Mouse (Mus musculus): ENCODE data around the gene Rasgrp2. TPM values are rescaled to one million over a fixed set of nuclear protein-coding genes. Genes with fewer than 3 reads are reported as not detected.
A peak's percentile ranks its signal among the peaks of the same experiment; 100 is the strongest.

Gene Rasgrp2
- polyA plus RNA-seq, 1 experiment from 2014 or later: 21.5 TPM

- 25% methylated on average over 6 of the region's 6 CpGs for WGBS
These were observed 52.9 kb downstream of the Rasgrp2 start for GRCm38 (mm10) chr19:6452030-6452494.

DNA sequence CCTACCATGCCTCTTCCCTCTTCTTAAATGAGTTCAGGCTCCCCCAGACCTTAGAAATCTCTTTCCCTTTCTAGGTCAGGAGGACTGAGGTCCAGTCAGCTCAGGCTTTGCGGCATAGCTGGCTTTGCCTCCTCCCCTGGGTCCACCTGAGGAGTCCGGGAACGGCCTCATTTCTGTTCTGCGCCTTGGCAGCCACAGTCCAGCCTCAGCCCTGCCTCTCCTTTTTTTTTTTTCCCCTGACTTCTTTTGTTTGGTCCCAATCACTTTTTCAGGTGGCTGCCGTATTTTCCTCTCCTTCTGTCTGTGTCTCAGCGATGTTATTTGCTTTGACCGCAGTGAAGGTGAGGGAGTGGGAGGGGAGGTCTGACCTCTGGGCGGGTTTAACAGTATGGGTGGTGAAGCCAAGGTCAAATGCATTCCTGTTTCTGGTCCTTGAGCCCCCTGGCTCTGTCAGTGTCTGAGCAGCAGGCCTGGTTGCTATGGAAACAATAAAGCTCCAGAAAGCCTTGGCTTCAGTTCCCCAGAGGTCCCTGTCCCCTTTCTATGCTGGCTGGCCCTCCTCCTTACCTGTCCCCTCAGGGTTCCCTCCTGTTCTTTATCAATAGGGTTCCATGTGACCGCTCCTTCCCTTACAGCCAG is 53.7 kb downstream of the Rasgrp2 start:
- WGBS: 30% methylated on average over 9 of the region's 9 CpGs
- H3K4me1 ChIP-seq: peaks cover 57% of the 10 kb centered on the region

More at GRCm38 (mm10) chr19:6452030-6452494, 52.9 kb downstream of the Rasgrp2 start:
- Histone ChIP-seq H3K27me3 (no peaks in the 10 kb centered on the region; the same call in none of the 2 replicates), H3K9me3 (no peaks in the 10 kb centered on the region), H3K4me2 (replicated peaks) (no peak overlapping the region), H3K36me3 (no peaks in the 10 kb centered on the region), H3K9ac (replicated peaks) (0 out of 2 replicates have a peak overlapping the region, but pooled peaks have one; percentile 15), H3K4me3 (no peak overlapping the region), H3K4me1 (peaks cover 63% of the 10 kb centered on the region), H3K27ac (replicated peaks) (peak overlapping the region; percentile 63)
- ATAC-seq (ENCODE audit: low FRiP score, low read depth): peak; percentile 52; the same call in 1 of the 2 replicates

GRCm38 (mm10) chr19:6453349-6453748 is 54.2 kb downstream of the Rasgrp2 start:
- H3K27ac ChIP-seq (replicated peaks): peak overlapping the region; percentile 63
- 77% methylated on average over 8 of the region's 8 CpGs for WGBS
- ATAC-seq (ENCODE audit: low FRiP score, low read depth): peak; percentile 8; the same call in 1 of the 2 replicates
- no peak overlapping the region for H3K4me3 ChIP-seq
- no peaks in the 10 kb centered on the region; the same call in none of the 2 replicates for H3K27me3 ChIP-seq
- H3K9me3 ChIP-seq: no peaks in the 10 kb centered on the region
- H3K36me3 ChIP-seq: peaks cover 10% of the 10 kb centered on the region
- no peak overlapping the region for H3K9ac ChIP-seq (replicated peaks)
- H3K4me2 ChIP-seq (replicated peaks): no peak overlapping the region
- H3K4me1 ChIP-seq: peaks cover 52% of the 10 kb centered on the region

More for the DNA sequence above, 53.7 kb downstream of the Rasgrp2 start:
- ATAC-seq (ENCODE audit: low FRiP score, low read depth): peak; percentile 45
- no peak overlapping the region for H3K4me3 ChIP-seq
- H3K9me3 ChIP-seq: no peaks in the 10 kb centered on the region
- no peaks in the 10 kb centered on the region; the same call in none of the 2 replicates for H3K27me3 ChIP-seq
- H3K4me2 ChIP-seq (replicated peaks): 0 out of 2 replicates have a peak overlapping the region, but pooled peaks have one; percentile 8
- peak overlapping the region; percentile 63 for H3K27ac ChIP-seq (replicated peaks)
- peak overlapping the region; percentile 12; the same call in 1 of the 2 replicates for H3K9ac ChIP-seq (replicated peaks)
- H3K36me3 ChIP-seq: peaks cover 5% of the 10 kb centered on the region; the same call in 1 of the 2 replicates

GRCm38 (mm10) chr19:6454041-6454720 is 55.0 kb downstream of the Rasgrp2 start:
- WGBS: 69% methylated on average over 10 of the region's 10 CpGs
- peaks cover 13% of the 10 kb centered on the region for H3K36me3 ChIP-seq
- peaks cover 46% of the 10 kb centered on the region for H3K4me1 ChIP-seq
- no peak overlapping the region for H3K4me3 ChIP-seq
- H3K27me3 ChIP-seq: no peaks in the 10 kb centered on the region; the same call in none of the 2 replicates
- no peak for ATAC-seq (ENCODE audit: low FRiP score, low read depth)
- 0 out of 2 replicates have a peak overlapping the region, but pooled peaks have one; percentile 28 for H3K9ac ChIP-seq (replicated peaks)
- no peak overlapping the region for H3K4me2 ChIP-seq (replicated peaks)
- H3K9me3 ChIP-seq: no peaks in the 10 kb centered on the region
- peak overlapping the region; percentile 63; the same call in 1 of the 2 replicates for H3K27ac ChIP-seq (replicated peaks)

GRCm38 (mm10) chr19:6459504-6459903 is 60.4 kb downstream of the Rasgrp2 start:
- ATAC-seq (ENCODE audit: low FRiP score, low read depth): no peak
- 90% methylated on average over 6 of the region's 6 CpGs for WGBS
- peaks cover 17% of the 10 kb centered on the region for H3K36me3 ChIP-seq

DNA sequence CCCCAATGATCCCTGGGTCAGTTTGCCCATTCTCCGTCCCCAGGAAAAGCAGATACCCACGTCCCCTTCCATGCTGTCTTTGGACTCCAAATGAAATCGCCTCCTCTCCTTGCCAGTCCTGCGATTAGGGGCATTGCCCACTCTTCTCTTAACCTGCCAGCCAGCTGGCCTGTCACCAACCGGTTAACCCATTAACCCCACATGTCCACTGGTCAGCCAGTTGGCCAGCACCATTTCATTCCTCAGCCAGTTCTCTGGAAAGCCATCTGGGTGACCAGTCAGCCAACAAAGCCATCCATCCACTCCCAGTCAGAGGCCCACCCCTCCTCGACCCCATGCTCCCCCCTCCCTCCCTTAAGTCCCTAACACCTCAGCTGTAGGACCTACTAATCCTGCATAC is 63.7 kb downstream of the Rasgrp2 start:
- H3K36me3 ChIP-seq: peaks cover 11% of the 10 kb centered on the region
- WGBS: 49% methylated on average over 6 of the region's 6 CpGs
- H3K4me2 ChIP-seq (replicated peaks): no peak overlapping the region
- H3K9me3 ChIP-seq: 0 out of 2 replicates have a peak, but pooled peaks cover 2% of the 10 kb centered on the region
- peaks cover 37% of the 10 kb centered on the region for H3K4me1 ChIP-seq
- no peaks in the 10 kb centered on the region for H3K27me3 ChIP-seq
- H3K27ac ChIP-seq (replicated peaks): no peak overlapping the region
- H3K9ac ChIP-seq (replicated peaks): no peak overlapping the region
- ATAC-seq (ENCODE audit: low FRiP score, low read depth): no peak
- H3K4me3 ChIP-seq: no peak overlapping the region

More at GRCm38 (mm10) chr19:6459504-6459903, 60.4 kb downstream of the Rasgrp2 start:
- H3K27ac ChIP-seq (replicated peaks): no peak overlapping the region
- H3K9ac ChIP-seq (replicated peaks): no peak overlapping the region
- no peak overlapping the region for H3K4me3 ChIP-seq
- no peak overlapping the region for H3K4me2 ChIP-seq (replicated peaks)
- no peaks in the 10 kb centered on the region for H3K9me3 ChIP-seq
- peaks cover 24% of the 10 kb centered on the region for H3K4me1 ChIP-seq
- no peaks in the 10 kb centered on the region; the same call in 1 of the 2 replicates for H3K27me3 ChIP-seq

DNA sequence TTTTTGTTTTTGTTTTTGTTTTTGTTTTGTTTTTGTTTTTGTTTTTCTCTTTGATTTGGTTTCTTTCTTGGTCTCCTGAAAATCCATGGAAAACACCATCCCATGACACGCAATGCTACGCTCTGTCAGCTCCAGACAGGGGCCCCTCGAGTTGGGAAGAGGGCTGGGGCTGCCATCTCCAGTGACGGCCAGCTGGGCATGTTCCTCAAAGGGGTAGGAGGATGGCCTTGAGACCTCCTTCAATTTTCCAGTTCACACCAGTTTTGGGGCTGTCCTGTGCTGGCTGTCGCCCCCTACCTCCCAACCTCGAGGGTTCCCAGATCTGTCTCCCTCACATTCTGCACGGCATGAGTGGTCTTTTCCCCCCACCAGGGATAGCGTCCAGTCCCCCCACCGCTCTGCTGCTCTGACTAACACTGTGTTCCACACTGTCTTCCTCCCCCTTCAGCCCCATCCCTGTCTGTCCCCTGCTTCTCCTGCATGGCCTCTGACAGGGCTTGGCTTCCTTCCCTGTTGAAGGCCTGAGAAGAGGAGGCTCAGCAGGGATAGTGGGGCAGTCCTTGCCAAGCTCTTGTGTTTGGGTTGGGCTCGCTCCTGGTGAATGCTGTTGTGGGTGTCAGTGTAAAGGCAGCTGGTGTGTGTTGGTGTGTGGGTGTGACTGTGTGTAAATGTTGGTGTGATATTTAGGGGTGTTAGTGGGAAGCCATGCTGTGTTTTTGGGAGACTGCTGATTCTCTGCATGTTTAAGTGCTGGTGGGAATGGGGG is 65.3 kb downstream of the Rasgrp2 start:
- H3K9me3 ChIP-seq: 0 out of 2 replicates have a peak, but pooled peaks cover 2% of the 10 kb centered on the region
- peak overlapping the region; percentile 76 for H3K27ac ChIP-seq (replicated peaks)
- 0 out of 2 replicates have a peak overlapping the region, but pooled peaks have one; percentile 28 for H3K9ac ChIP-seq (replicated peaks)
- peaks cover 43% of the 10 kb centered on the region for H3K4me1 ChIP-seq
- no peaks in the 10 kb centered on the region for H3K27me3 ChIP-seq
- peak; percentile 35; the same call in 1 of the 2 replicates for ATAC-seq (ENCODE audit: low FRiP score, low read depth)
- 0 out of 2 replicates have a peak, but pooled peaks cover under 1% of the 10 kb centered on the region for H3K36me3 ChIP-seq
- no peak overlapping the region for H3K4me3 ChIP-seq
- no peak overlapping the region for H3K4me2 ChIP-seq (replicated peaks)
- 41% methylated on average over 10 of the region's 10 CpGs for WGBS

Other genes with a start within 250 kb of the Rasgrp2 start
- not detected in 2 replicates for gene Majin, start 215.0 kb upstream of the Rasgrp2 start, polyA plus RNA-seq (2016; fragmentation: Nextera tagmentation; extraction: Ambion mirVana)
- gene Gpha2, start 173.0 kb upstream of the Rasgrp2 start, polyA plus RNA-seq (2016; fragmentation: Nextera tagmentation; extraction: Ambion mirVana): 0.74 TPM in 1 of 2 replicates, not detected in the other
- 61.3 and 66.1 TPM in 2 replicates for gene Ppp2r5b, start 163.5 kb upstream of the Rasgrp2 start, polyA plus RNA-seq (2016; fragmentation: Nextera tagmentation; extraction: Ambion mirVana)
- gene Atg2a, start 157.7 kb upstream of the Rasgrp2 start, polyA plus RNA-seq (2016; fragmentation: Nextera tagmentation; extraction: Ambion mirVana): 13.6 and 14.2 TPM in 2 replicates
- gene Ehd1, start 122.6 kb upstream of the Rasgrp2 start, polyA plus RNA-seq (2016; fragmentation: Nextera tagmentation; extraction: Ambion mirVana): 90.8 and 96.9 TPM in 2 replicates
- gene Cdc42bpg, start 92.9 kb upstream of the Rasgrp2 start, polyA plus RNA-seq (2016; fragmentation: Nextera tagmentation; extraction: Ambion mirVana): 0.29 and 0.37 TPM in 2 replicates
- gene Men1, start 64.4 kb upstream of the Rasgrp2 start, polyA plus RNA-seq (2016; fragmentation: Nextera tagmentation; extraction: Ambion mirVana): 99.0 and 103 TPM in 2 replicates
- 14.6 and 14.7 TPM in 2 replicates for gene Map4k2, start 58.2 kb upstream of the Rasgrp2 start, polyA plus RNA-seq (2016; fragmentation: Nextera tagmentation; extraction: Ambion mirVana)
- 193 and 205 TPM in 2 replicates for gene Sf1, start 35.6 kb upstream of the Rasgrp2 start, polyA plus RNA-seq (2016; fragmentation: Nextera tagmentation; extraction: Ambion mirVana)
- 2.3 and 2.7 TPM in 2 replicates for gene Pygm, start 14.9 kb upstream of the Rasgrp2 start, polyA plus RNA-seq (2016; fragmentation: Nextera tagmentation; extraction: Ambion mirVana)
- gene Nrxn2, start 19.4 kb downstream of the Rasgrp2 start, polyA plus RNA-seq (2016; fragmentation: Nextera tagmentation; extraction: Ambion mirVana): 16.0 and 22.5 TPM in 2 replicates
- gene Slc22a12, start 143.7 kb downstream of the Rasgrp2 start, polyA plus RNA-seq (2016; fragmentation: Nextera tagmentation; extraction: Ambion mirVana): not detected in 2 replicates

Data from midbrain, embryonic 12.5 days (tissue).